Mouse (Mus musculus): ENCODE results near the gene Cldn8. TPM values are rescaled to one million over a fixed set of nuclear protein-coding genes. Genes with fewer than 3 reads are reported as not detected.

Cldn8 gene
- polyA plus RNA-seq, 1 experiment from 2014 or later: 20.6 TPM

- no peak overlapping the region for H3K9ac ChIP-seq
- no peaks in the 10 kb centered on the region for H3K4me1 ChIP-seq
- ATAC-seq (ENCODE audit: insufficient read depth, low FRiP score, low read depth): no peak
- H3K9me3 ChIP-seq: no peaks in the 10 kb centered on the region
- H3K36me3 ChIP-seq: no peaks in the 10 kb centered on the region
- H3K4me2 ChIP-seq: no peak overlapping the region
- no peak overlapping the region for H3K4me3 ChIP-seq (replicated peaks)
- no peaks in the 10 kb centered on the region for H3K27me3 ChIP-seq (replicated peaks)
- no peak overlapping the region for H3K27ac ChIP-seq
Observed at GRCm38 (mm10) chr16:88570136-88570535, 7.2 kb upstream of the Cldn8 start.

GRCm38 (mm10) chr16:88569732-88570131 lies 6.7 kb upstream of the Cldn8 start:
- Histone ChIP-seq H3K27me3 (replicated peaks) (no peaks in the 10 kb centered on the region), H3K9me3 (no peaks in the 10 kb centered on the region), H3K9ac (no peak overlapping the region), H3K36me3 (no peaks in the 10 kb centered on the region), H3K4me2 (no peak overlapping the region), H3K4me3 (replicated peaks) (no peak overlapping the region), H3K4me1 (no peaks in the 10 kb centered on the region), H3K27ac (no peak overlapping the region)
- ATAC-seq (ENCODE audit: insufficient read depth, low FRiP score, low read depth): no peak
- WGBS: 76% methylated on average over 3 of the region's 3 CpGs

GRCm38 (mm10) chr16:88569096-88569495 lies 6.1 kb upstream of the Cldn8 start:
- H3K9ac ChIP-seq: no peak overlapping the region
- no peak for ATAC-seq (ENCODE audit: insufficient read depth, low FRiP score, low read depth)
- 86% methylated on average over 1 of the region's 1 CpGs for WGBS
- H3K9me3 ChIP-seq: no peaks in the 10 kb centered on the region
- H3K27ac ChIP-seq: no peak overlapping the region
- no peak overlapping the region for H3K4me3 ChIP-seq (replicated peaks)
- H3K36me3 ChIP-seq: no peaks in the 10 kb centered on the region
- no peaks in the 10 kb centered on the region for H3K27me3 ChIP-seq (replicated peaks)
- no peak overlapping the region for H3K4me2 ChIP-seq
- H3K4me1 ChIP-seq: no peaks in the 10 kb centered on the region

- H3K27me3 ChIP-seq (replicated peaks): no peaks in the 10 kb centered on the region
- H3K9me3 ChIP-seq: no peaks in the 10 kb centered on the region
- WGBS: 29% methylated on average over 6 of the region's 6 CpGs
- peak overlapping the region; percentile 17 for H3K4me3 ChIP-seq (replicated peaks)
- H3K4me1 ChIP-seq: no peaks in the 10 kb centered on the region
- ATAC-seq (ENCODE audit: insufficient read depth, low FRiP score, low read depth): no peak
- no peak overlapping the region for H3K27ac ChIP-seq
- H3K9ac ChIP-seq: no peak overlapping the region
- H3K36me3 ChIP-seq: no peaks in the 10 kb centered on the region
- peak overlapping the region; percentile 17 for H3K4me2 ChIP-seq
Observed at GRCm38 (mm10) chr16:88561617-88562164, 1.3 kb downstream of the Cldn8 start.

GRCm38 (mm10) chr16:88542488-88542887 lies 20.5 kb downstream of the Cldn8 start:
- H3K4me3 ChIP-seq (replicated peaks): no peak overlapping the region
- 57% methylated on average over 6 of the region's 6 CpGs for WGBS
- no peak overlapping the region for H3K4me2 ChIP-seq
- H3K36me3 ChIP-seq: no peaks in the 10 kb centered on the region
- no peak overlapping the region for H3K9ac ChIP-seq
- H3K27ac ChIP-seq: no peak overlapping the region
- ATAC-seq (ENCODE audit: insufficient read depth, low FRiP score, low read depth): no peak
- H3K9me3 ChIP-seq: no peaks in the 10 kb centered on the region
- no peaks in the 10 kb centered on the region for H3K27me3 ChIP-seq (replicated peaks)
- no peaks in the 10 kb centered on the region for H3K4me1 ChIP-seq

- no peak overlapping the region for H3K4me2 ChIP-seq
- no peaks in the 10 kb centered on the region for H3K27me3 ChIP-seq (replicated peaks)
- no peak overlapping the region for H3K27ac ChIP-seq
- ATAC-seq (ENCODE audit: insufficient read depth, low FRiP score, low read depth): peak; percentile 84
- no peak overlapping the region for H3K9ac ChIP-seq
- no peak overlapping the region for H3K4me3 ChIP-seq (replicated peaks)
- H3K36me3 ChIP-seq: no peaks in the 10 kb centered on the region
- no peaks in the 10 kb centered on the region for H3K9me3 ChIP-seq
- no peaks in the 10 kb centered on the region for H3K4me1 ChIP-seq
- WGBS: 62% methylated on average over 3 of the region's 3 CpGs
Observed at GRCm38 (mm10) chr16:88539841-88540487, 23.0 kb downstream of the Cldn8 start.

GRCm38 (mm10) chr16:88511348-88511747 lies 51.6 kb downstream of the Cldn8 start:
- H3K4me1 ChIP-seq: no peaks in the 10 kb centered on the region
- no peak overlapping the region for H3K4me2 ChIP-seq
- 0 out of 2 replicates have a peak, but pooled peaks have one; percentile 35 for ATAC-seq (ENCODE audit: insufficient read depth, low FRiP score, low read depth)

More at GRCm38 (mm10) chr16:88511348-88511747, 51.6 kb downstream of the Cldn8 start:
- Histone ChIP-seq H3K9me3 (no peaks in the 10 kb centered on the region), H3K4me3 (replicated peaks) (no peak overlapping the region), H3K27me3 (replicated peaks) (no peaks in the 10 kb centered on the region), H3K9ac (no peak overlapping the region), H3K27ac (no peak overlapping the region), H3K36me3 (no peaks in the 10 kb centered on the region)

Other genes starting within 250 kb of the Cldn8 start
- 0.22 TPM in 1 of 2 replicates, not detected in the other for gene Cldn17, start 56.2 kb downstream of the Cldn8 start, polyA plus RNA-seq (2015; fragmentation: Nextera tagmentation; extraction: Ambion mirVana)
- gene Krtap24-1, start 49.1 kb upstream of the Cldn8 start, polyA plus RNA-seq (2015; fragmentation: Nextera tagmentation; extraction: Ambion mirVana): not detected in 2 replicates
- gene 2310079G19Rik, start 64.5 kb upstream of the Cldn8 start, polyA plus RNA-seq (2015; fragmentation: Nextera tagmentation; extraction: Ambion mirVana): not detected in 2 replicates
- gene Krtap26-1, start 84.6 kb upstream of the Cldn8 start, polyA plus RNA-seq (2015; fragmentation: Nextera tagmentation; extraction: Ambion mirVana): not detected in 2 replicates
- not detected in 2 replicates for gene Krtap27-1, start 108.5 kb upstream of the Cldn8 start, polyA plus RNA-seq (2015; fragmentation: Nextera tagmentation; extraction: Ambion mirVana)
- not detected in 2 replicates for gene 2310061N02Rik, start 144.8 kb upstream of the Cldn8 start, polyA plus RNA-seq (2015; fragmentation: Nextera tagmentation; extraction: Ambion mirVana)
- gene Krtap13-1, start 165.7 kb upstream of the Cldn8 start, polyA plus RNA-seq (2015; fragmentation: Nextera tagmentation; extraction: Ambion mirVana): not detected in 2 replicates
- not detected in 2 replicates for gene Krtap13, start 188.5 kb upstream of the Cldn8 start, polyA plus RNA-seq (2015; fragmentation: Nextera tagmentation; extraction: Ambion mirVana)
- not detected in 2 replicates for gene 2310034C09Rik, start 195.7 kb upstream of the Cldn8 start, polyA plus RNA-seq (2015; fragmentation: Nextera tagmentation; extraction: Ambion mirVana)
- gene 2310057N15Rik, start 211.0 kb upstream of the Cldn8 start, polyA plus RNA-seq (2015; fragmentation: Nextera tagmentation; extraction: Ambion mirVana): not detected in 2 replicates
- gene Gm5965, start 214.7 kb upstream of the Cldn8 start, polyA plus RNA-seq (2015; fragmentation: Nextera tagmentation; extraction: Ambion mirVana): not detected in 2 replicates
- gene Gm20741, start 249.0 kb upstream of the Cldn8 start, polyA plus RNA-seq (2015; fragmentation: Nextera tagmentation; extraction: Ambion mirVana): not detected in 2 replicates